Mouse (Mus musculus): ENCODE results near the gene Myom1.

Myom1 gene

DNA sequence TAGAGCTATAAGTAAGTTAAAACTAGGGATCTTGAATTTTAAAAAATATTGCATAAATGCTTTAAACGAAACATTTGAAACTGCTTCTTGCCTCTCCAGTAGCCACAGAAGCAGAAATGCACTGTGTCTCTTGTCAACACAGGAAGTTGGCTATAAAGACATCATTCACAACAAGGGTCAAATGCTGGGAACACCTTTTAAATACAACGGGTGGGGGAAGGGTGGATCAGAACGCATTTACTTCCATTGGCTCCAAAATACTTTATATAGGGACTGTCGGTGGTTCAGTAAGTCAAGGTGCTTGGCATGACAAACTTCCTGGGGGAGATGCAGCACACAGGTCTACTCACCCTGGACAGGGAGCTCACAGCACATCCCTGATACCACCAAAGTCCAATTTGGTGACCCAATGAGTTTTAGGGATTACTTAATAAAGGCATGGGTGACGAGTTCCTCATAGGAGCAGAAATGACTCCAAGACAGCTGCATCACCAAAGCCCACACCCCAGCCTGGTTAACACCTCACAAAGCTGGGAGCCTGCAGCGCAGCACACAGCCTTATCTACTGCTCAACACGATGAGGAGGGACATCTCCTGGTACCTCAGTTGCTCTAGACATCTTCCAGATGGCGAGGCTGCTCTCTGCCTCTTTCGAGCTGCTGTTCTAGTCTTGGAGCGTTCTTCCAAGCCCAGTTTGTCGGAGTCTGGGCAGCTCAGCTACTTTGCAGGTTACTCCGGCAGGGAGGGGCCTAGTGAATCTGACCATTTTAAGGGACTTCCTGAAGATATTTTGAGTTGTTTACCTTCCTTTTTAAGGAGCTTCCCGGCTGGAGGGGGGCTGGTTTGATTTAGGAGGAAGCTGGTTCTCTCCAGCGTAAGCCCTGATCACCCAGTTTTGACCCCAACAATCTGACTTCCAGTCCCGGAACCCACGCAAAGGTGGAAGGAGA, 134.2 kb downstream of the Myom1 start:
- H3K4me3 ChIP-seq (replicated peaks; ENCODE audit: low read length) = no peak overlapping the region
- TF ChIP-seq CTCF (conservative IDR thresholded peaks at IDR 0.05; ENCODE audit: low read length) (no peak), POU5F1 (IDR thresholded peaks at IDR 0.05; ENCODE audit: borderline replicate concordance, low read length) (no peak), NANOG (IDR thresholded peaks at IDR 0.05; ENCODE audit: borderline replicate concordance, low read length) (no peak)
- H3K9me3 ChIP-seq (ENCODE audit: low read length) = peaks cover 12% of the 10 kb centered on the region; the same call in 1 of the 2 replicates
- no peaks in the 10 kb centered on the region for H3K4me1 ChIP-seq (replicated peaks; ENCODE audit: low read depth, low read length)
- no peaks in the 10 kb centered on the region for H3K27me3 ChIP-seq (ENCODE audit: insufficient read depth, low read length)
- H3K36me3 ChIP-seq (ENCODE audit: insufficient read depth, low read length) = no peaks in the 10 kb centered on the region

DNA sequence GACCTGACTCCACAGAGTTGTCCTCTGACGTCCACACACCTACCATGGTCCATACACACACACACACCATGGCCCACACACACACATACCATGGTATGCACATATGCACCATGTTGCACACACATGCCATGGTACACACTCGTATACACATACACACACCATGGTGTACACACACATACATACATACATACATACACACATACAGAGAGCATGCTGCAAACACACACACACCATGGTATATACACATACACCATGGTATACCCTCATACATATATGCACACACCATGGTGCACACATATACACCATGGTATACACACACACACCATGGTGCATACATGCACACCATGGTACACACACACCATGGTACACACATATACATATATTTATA, 134.9 kb downstream of the Myom1 start:
- TF ChIP-seq CTCF (conservative IDR thresholded peaks at IDR 0.05; ENCODE audit: low read length) (no peak), POU5F1 (IDR thresholded peaks at IDR 0.05; ENCODE audit: borderline replicate concordance, low read length) (no peak), NANOG (IDR thresholded peaks at IDR 0.05; ENCODE audit: borderline replicate concordance, low read length) (no peak)
- no peaks in the 10 kb centered on the region for H3K27me3 ChIP-seq (ENCODE audit: insufficient read depth, low read length)
- H3K4me3 ChIP-seq (replicated peaks; ENCODE audit: low read length) = no peak overlapping the region
- H3K36me3 ChIP-seq (ENCODE audit: insufficient read depth, low read length) = no peaks in the 10 kb centered on the region
- peaks cover 12% of the 10 kb centered on the region; the same call in 1 of the 2 replicates for H3K9me3 ChIP-seq (ENCODE audit: low read length)
- no peaks in the 10 kb centered on the region for H3K4me1 ChIP-seq (replicated peaks; ENCODE audit: low read depth, low read length)

DNA sequence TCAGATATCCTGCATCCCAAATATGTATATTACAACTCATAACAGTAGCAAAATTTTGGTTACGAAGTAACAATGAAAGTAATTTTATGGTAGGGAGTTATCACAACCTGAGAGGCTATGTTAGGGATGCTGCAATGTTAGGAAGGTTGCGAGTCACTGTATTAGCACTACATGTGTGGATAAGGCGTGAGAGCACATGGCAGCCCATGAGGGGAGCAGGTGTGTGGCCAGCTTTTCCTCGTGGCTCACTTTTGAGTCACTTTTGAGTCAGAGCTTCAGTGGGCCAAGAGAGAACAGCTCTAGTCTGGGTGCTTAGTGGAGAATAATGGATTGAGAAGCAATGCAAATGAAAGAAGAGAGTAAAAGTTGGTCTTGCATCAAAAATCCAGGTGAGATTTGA, 139.6 kb downstream of the Myom1 start:
- H3K9me3 ChIP-seq (ENCODE audit: low read length) = peaks cover 4% of the 10 kb centered on the region; the same call in 1 of the 2 replicates
- TF ChIP-seq NANOG (IDR thresholded peaks at IDR 0.05; ENCODE audit: borderline replicate concordance, low read length) (no peak), CTCF (conservative IDR thresholded peaks at IDR 0.05; ENCODE audit: low read length) (no peak), POU5F1 (IDR thresholded peaks at IDR 0.05; ENCODE audit: borderline replicate concordance, low read length) (no peak)
- H3K36me3 ChIP-seq (ENCODE audit: insufficient read depth, low read length) = no peaks in the 10 kb centered on the region
- no peaks in the 10 kb centered on the region for H3K27me3 ChIP-seq (ENCODE audit: insufficient read depth, low read length)
- H3K4me1 ChIP-seq (replicated peaks; ENCODE audit: low read depth, low read length) = no peaks in the 10 kb centered on the region
- no peak overlapping the region for H3K4me3 ChIP-seq (replicated peaks; ENCODE audit: low read length)

DNA sequence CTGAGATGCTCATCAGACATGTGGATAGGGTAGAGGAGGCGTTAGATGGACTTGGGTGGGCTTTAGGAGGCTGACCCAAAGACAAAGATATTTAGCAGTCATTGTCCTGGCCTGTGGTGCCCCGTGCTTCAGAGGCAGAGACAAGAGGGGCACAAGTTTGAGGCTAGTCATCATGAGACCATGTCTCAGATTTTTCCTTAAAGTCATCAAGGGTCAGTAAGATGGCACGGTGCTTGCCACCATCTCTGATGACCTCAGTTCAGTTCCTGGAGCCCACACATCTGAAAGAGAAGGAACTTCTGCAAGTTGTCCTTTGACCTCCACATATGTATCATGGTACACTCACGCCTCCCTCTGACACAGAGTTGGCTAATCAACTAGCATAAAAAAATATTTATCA, 140.7 kb downstream of the Myom1 start:
- no peak overlapping the region for H3K4me3 ChIP-seq (replicated peaks; ENCODE audit: low read length)
- TF ChIP-seq NANOG (IDR thresholded peaks at IDR 0.05; ENCODE audit: borderline replicate concordance, low read length) (no peak), POU5F1 (IDR thresholded peaks at IDR 0.05; ENCODE audit: borderline replicate concordance, low read length) (no peak)
- no peaks in the 10 kb centered on the region for H3K27me3 ChIP-seq (ENCODE audit: insufficient read depth, low read length)
- H3K4me1 ChIP-seq (replicated peaks; ENCODE audit: low read depth, low read length) = no peaks in the 10 kb centered on the region
- H3K36me3 ChIP-seq (ENCODE audit: insufficient read depth, low read length) = no peaks in the 10 kb centered on the region
- peaks cover 4% of the 10 kb centered on the region; the same call in 1 of the 2 replicates for H3K9me3 ChIP-seq (ENCODE audit: low read length)

DNA sequence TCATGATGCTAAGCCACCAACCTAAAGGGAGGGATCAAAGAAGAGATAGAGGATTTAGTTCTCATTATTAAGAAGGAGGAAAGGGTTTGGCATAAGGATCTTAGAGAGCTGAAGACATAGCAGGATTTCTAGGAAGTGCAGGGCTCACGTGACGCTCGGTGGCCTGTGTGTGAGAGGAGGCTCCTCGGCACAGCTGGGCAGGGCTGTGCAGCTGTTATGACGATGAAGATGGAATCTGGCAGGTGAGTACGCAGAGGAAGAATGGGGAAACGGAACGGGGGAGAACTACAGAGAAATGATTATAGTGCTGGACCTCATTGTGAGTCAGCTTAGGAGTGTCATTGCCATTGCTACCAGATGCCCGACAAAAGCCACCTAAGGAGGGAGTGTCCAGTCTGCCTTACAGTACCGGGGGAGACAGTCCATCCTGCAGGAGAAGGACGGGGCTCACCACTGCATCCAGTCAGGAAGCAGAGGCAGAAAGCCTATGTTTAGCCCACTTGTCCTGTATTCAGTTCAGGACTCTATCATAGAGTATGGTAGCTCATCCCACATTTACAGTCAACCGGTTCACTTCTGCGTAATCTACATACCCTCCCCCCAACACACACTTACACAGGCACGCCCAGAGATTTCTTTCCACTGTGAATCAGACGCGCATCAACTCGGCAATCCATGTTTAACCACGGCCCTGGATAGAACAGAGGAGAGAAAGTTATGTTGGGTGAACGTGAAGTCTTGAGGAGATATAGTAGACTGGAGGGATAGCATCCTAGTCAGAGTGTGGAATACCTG, 142.1 kb downstream of the Myom1 start:
- no peaks in the 10 kb centered on the region for H3K27me3 ChIP-seq (ENCODE audit: insufficient read depth, low read length)
- TF ChIP-seq POU5F1 (IDR thresholded peaks at IDR 0.05; ENCODE audit: borderline replicate concordance, low read length) = no peak
- no peak for TF ChIP-seq CTCF (conservative IDR thresholded peaks at IDR 0.05; ENCODE audit: low read length)
- TF ChIP-seq NANOG (IDR thresholded peaks at IDR 0.05; ENCODE audit: borderline replicate concordance, low read length) = no peak
- no peaks in the 10 kb centered on the region for H3K9me3 ChIP-seq (ENCODE audit: low read length)
- H3K4me3 ChIP-seq (replicated peaks; ENCODE audit: low read length) = no peak overlapping the region
- H3K4me1 ChIP-seq (replicated peaks; ENCODE audit: low read depth, low read length) = no peaks in the 10 kb centered on the region
- no peaks in the 10 kb centered on the region for H3K36me3 ChIP-seq (ENCODE audit: insufficient read depth, low read length)

DNA sequence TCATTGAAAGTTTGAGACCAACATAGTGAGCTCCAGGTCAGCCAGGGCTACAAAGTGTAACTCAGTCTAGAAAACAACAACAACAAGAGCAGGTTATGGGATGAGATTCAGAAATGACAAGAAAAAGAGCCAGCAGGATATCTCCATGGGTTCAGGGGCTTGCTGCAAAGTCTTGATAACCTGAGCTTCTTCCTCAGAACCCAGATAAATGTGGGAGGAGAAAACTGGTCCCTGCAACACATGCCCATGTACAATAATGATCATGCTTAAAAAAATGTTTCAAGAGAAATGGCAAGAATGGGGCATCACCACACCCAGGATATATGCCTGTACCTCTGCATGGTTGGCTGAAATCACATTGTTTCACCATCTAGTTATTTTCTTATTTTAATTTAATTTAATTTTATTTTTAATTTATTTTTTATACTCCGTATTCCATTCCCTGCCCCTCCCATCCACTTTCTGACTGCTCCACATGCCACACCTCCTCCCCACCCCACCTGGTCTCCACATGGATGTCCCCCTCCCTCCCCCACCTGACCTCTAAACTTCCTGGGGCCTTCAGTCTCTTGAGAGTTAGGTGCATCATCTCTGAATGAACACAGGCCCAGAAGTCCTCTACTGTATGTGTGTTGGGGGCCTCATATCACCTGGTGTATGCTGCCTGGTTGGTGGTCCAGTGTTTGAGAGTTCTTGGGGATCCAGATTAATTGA, 143.0 kb downstream of the Myom1 start:
- Histone ChIP-seq H3K27me3 (ENCODE audit: insufficient read depth, low read length) (no peaks in the 10 kb centered on the region), H3K36me3 (ENCODE audit: insufficient read depth, low read length) (no peaks in the 10 kb centered on the region), H3K4me3 (replicated peaks; ENCODE audit: low read length) (no peak overlapping the region), H3K9me3 (ENCODE audit: low read length) (no peaks in the 10 kb centered on the region), H3K4me1 (replicated peaks; ENCODE audit: low read depth, low read length) (no peaks in the 10 kb centered on the region)
- TF ChIP-seq NANOG (IDR thresholded peaks at IDR 0.05; ENCODE audit: borderline replicate concordance, low read length) = no peak
- no peak for TF ChIP-seq CTCF (conservative IDR thresholded peaks at IDR 0.05; ENCODE audit: low read length)
- TF ChIP-seq POU5F1 (IDR thresholded peaks at IDR 0.05; ENCODE audit: borderline replicate concordance, low read length) = no peak

DNA sequence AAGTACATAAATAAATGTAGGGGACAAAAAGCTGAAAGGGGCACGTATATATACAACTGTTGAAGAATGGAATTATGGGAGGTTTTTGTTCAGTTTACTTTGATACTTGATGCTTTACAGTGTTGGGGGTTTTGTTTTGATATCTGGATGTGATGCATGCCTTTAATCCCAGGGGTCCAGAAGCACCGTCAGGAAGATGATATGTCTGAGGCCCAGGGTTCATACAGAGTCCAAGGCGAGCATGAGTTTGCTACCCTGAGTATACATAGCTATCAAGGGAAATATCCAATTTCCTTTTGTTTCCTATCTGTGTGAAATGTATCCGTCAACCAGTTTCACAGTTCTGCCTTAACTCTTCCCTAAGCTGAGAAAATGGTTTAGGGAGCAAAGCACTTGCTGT, 150.9 kb downstream of the Myom1 start:
- TF ChIP-seq CTCF (conservative IDR thresholded peaks at IDR 0.05; ENCODE audit: low read length) = no peak
- TF ChIP-seq NANOG (IDR thresholded peaks at IDR 0.05; ENCODE audit: borderline replicate concordance, low read length) = no peak
- no peak for TF ChIP-seq POU5F1 (IDR thresholded peaks at IDR 0.05; ENCODE audit: borderline replicate concordance, low read length)
- no peaks in the 10 kb centered on the region for H3K9me3 ChIP-seq (ENCODE audit: low read length)
- H3K4me3 ChIP-seq (replicated peaks; ENCODE audit: low read length) = no peak overlapping the region
- no peaks in the 10 kb centered on the region for H3K4me1 ChIP-seq (replicated peaks; ENCODE audit: low read depth, low read length)
- no peaks in the 10 kb centered on the region for H3K36me3 ChIP-seq (ENCODE audit: insufficient read depth, low read length)
- H3K27me3 ChIP-seq (ENCODE audit: insufficient read depth, low read length) = no peaks in the 10 kb centered on the region

DNA sequence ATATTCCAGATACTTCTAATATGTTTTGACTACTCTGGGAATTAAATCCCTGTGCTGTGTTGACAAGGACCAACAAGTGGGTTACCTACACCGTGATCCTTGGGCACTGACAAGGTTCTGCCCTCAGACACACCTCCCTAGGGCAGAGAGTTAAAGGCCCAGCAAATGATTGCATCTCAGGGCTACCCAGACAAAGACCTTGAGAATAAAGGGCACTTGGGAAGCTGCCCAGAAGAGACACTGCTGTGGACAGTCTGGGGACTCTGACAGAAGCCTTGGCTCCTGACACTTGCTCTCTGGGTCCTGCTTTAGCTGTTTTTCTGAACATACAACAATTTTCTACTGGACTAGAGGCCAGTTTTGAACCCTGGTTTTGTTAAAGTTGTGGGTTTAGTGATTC, 152.8 kb downstream of the Myom1 start:
- Histone ChIP-seq H3K27me3 (ENCODE audit: insufficient read depth, low read length) (no peaks in the 10 kb centered on the region), H3K4me1 (replicated peaks; ENCODE audit: low read depth, low read length) (peaks cover 8% of the 10 kb centered on the region), H3K36me3 (ENCODE audit: insufficient read depth, low read length) (no peaks in the 10 kb centered on the region), H3K4me3 (replicated peaks; ENCODE audit: low read length) (no peak overlapping the region), H3K9me3 (ENCODE audit: low read length) (no peaks in the 10 kb centered on the region)
- TF ChIP-seq CTCF (conservative IDR thresholded peaks at IDR 0.05; ENCODE audit: low read length) (no peak), NANOG (IDR thresholded peaks at IDR 0.05; ENCODE audit: borderline replicate concordance, low read length) (no peak), POU5F1 (IDR thresholded peaks at IDR 0.05; ENCODE audit: borderline replicate concordance, low read length) (no peak)
